Mouse (Mus musculus) liver, postnatal 0 days (tissue): ENCODE measurements around the gene Lpgat1. TPM values are rescaled to one million over a fixed set of nuclear protein-coding genes. Genes with fewer than 3 reads are reported as not detected.

ENCODE experiments used
- ATAC-seq: fragments of 200-750 bp; cut with Nextera tagmentation; 2 replicates; pipeline ENCODE4 v1.8.0; 2017; ENCODE audit warnings: mild to moderate bottlenecking, moderate library complexity
- DNase-seq: peaks from one replicate; pipeline ENCODE4 v3.0.0-alpha.2; 2016
- H3K27ac ChIP-seq: fragments of 300-500 bp; sonication (generic); 2 replicates; pipeline ENCODE4 v1.5.1; 2014; ENCODE audit warnings: antibody characterized with exemption, moderate library complexity, mild to moderate bottlenecking, low read depth
- H3K27me3 ChIP-seq: fragments of 300-500 bp; sonication (generic); 2 replicates; pipeline ENCODE4 v1.6.1; 2014; ENCODE audit warnings: low read length, control low read depth, mixed read lengths; ENCODE audit not compliant: insufficient read depth
- H3K36me3 ChIP-seq: fragments of 300-500 bp; sonication (generic); replicated peaks from 2 replicates; pipeline ENCODE4 v1.6.1; 2014; ENCODE audit warnings: mild to moderate bottlenecking, control low read depth, low read length, moderate library complexity, mixed read lengths; ENCODE audit not compliant: insufficient read depth
- H3K4me1 ChIP-seq: fragments of 300-500 bp; sonication (generic); 2 replicates; pipeline ENCODE4 v1.6.1; 2014; ENCODE audit warnings: antibody characterized with exemption, mild to moderate bottlenecking, control low read depth; ENCODE audit not compliant: insufficient read depth
- H3K4me2 ChIP-seq: fragments of 300-500 bp; sonication (generic); 2 replicates; pipeline ENCODE4 v1.6.1; 2014; ENCODE audit warnings: low read depth, mild to moderate bottlenecking, low read length, moderate library complexity, mixed read lengths
- H3K4me3 ChIP-seq: fragments of 300-500 bp; sonication (generic); 2 replicates; pipeline ENCODE4 v1.5.1; 2014; ENCODE audit warnings: low read depth, low read length
- H3K9ac ChIP-seq: fragments of 300-500 bp; sonication (generic); replicated peaks from 2 replicates; pipeline ENCODE4 v1.6.1; 2014; ENCODE audit warnings: mild to moderate bottlenecking, moderate library complexity
- H3K9me3 ChIP-seq: fragments of 300-500 bp; sonication (generic); 2 replicates; pipeline ENCODE4 v1.6.1; 2016; ENCODE audit warnings: mild to moderate bottlenecking, control low read depth, low read length, mixed read lengths
- CTCF ChIP-seq: sonication (generic); IDR thresholded peaks from 2 replicates; pipeline ENCODE4 v1.5.1; 2016; ENCODE audit warnings: antibody characterized with exemption, low read depth
- EP300 ChIP-seq: IDR thresholded peaks from 2 replicates; pipeline ENCODE4 v1.6.1; 2016; ENCODE audit warnings: antibody characterized with exemption, low read depth, mild to moderate bottlenecking
- WGBS: fragments of 180-500 bp; shearing (Covaris S2); extraction: QIAGEN DNeasy Blood & Tissue Kit; methylation state at CpG from one replicate; pipeline ENCODE4 v1.1.7; 2014; ENCODE audit not compliant: insufficient replicate concordance; 5-methylcytosine and 5-hydroxymethylcytosine counted together
- polyA plus RNA-seq: library from polyadenylated mRNA; unstranded; fragments of >200 nt; fragmentation: Nextera tagmentation; extraction: Ambion mirVana; gene quantifications from 2 replicates; pipeline ENCODE4 v1.2.1, GENCODE M21; 2015

Gene Lpgat1
- 95.0 and 102 TPM in 2 replicates for polyA plus RNA-seq

GRCm38 (mm10) chr1:191717601-191718498, at the start of gene Lpgat1:
Gene Lpgat1 (plus strand): TSS chr1:191717834.
- peak within 1 kb of the TSS; percentile 75 for H3K4me3 ChIP-seq
- H3K4me2 ChIP-seq, result peak within 1 kb of the TSS; percentile 68
- H3K9me3 ChIP-seq, result no peaks in the 10 kb centered on the region
- ATAC-seq, result peak; percentile 91
- peaks cover 9% of the 10 kb centered on the region; the same call in 1 of the 2 replicates for H3K4me1 ChIP-seq
- peak within 1 kb of the TSS; percentile 89 for H3K9ac ChIP-seq
- peak within 1 kb of the TSS; percentile 96 for H3K27ac ChIP-seq
- DNase-seq, result peak; percentile 86
- WGBS, result under 1% methylated on average over 43 of the region's 113 CpGs
- peaks cover 9% of the 10 kb centered on the region for H3K36me3 ChIP-seq
- TF ChIP-seq CTCF (no peak), EP300 (no peak)
- peaks cover 3% of the 10 kb centered on the region; the same call in 1 of the 2 replicates for H3K27me3 ChIP-seq

GRCm38 (mm10) chr1:191668030-191668429, 49.6 kb upstream of the Lpgat1 start:
- Histone ChIP-seq H3K36me3 (no peaks in the 10 kb centered on the region), H3K4me3 (no peak overlapping the region), H3K4me2 (no peak overlapping the region), H3K27me3 (no peaks in the 10 kb centered on the region), H3K9ac (no peak overlapping the region), H3K4me1 (peaks cover 3% of the 10 kb centered on the region; the same call in 1 of the 2 replicates), H3K27ac (no peak overlapping the region), H3K9me3 (no peaks in the 10 kb centered on the region)
- ATAC-seq (no peak), DNase-seq (no peak)
- TF ChIP-seq EP300 (no peak), CTCF (no peak)
- WGBS, result 55% methylated on average over 9 of the region's 9 CpGs

GRCm38 (mm10) chr1:191674071-191674470, 43.6 kb upstream of the Lpgat1 start:
- WGBS, result 73% methylated on average over 5 of the region's 5 CpGs
- Histone ChIP-seq H3K27ac (no peak overlapping the region), H3K27me3 (no peaks in the 10 kb centered on the region), H3K36me3 (no peaks in the 10 kb centered on the region), H3K4me3 (no peak overlapping the region), H3K9me3 (no peaks in the 10 kb centered on the region), H3K9ac (no peak overlapping the region), H3K4me1 (no peaks in the 10 kb centered on the region), H3K4me2 (no peak overlapping the region)
- TF ChIP-seq CTCF, result no peak
- no peak for TF ChIP-seq EP300
- DNase-seq, result no peak
- ATAC-seq, result no peak

- H3K36me3 ChIP-seq, result no peaks in the 10 kb centered on the region
- WGBS, result 59% methylated on average over 2 of the region's 2 CpGs
- H3K27me3 ChIP-seq, result no peaks in the 10 kb centered on the region
- no peak overlapping the region for H3K4me2 ChIP-seq
- peaks cover 6% of the 10 kb centered on the region for H3K9me3 ChIP-seq
- no peak overlapping the region for H3K4me3 ChIP-seq
- TF ChIP-seq CTCF (no peak), EP300 (no peak)
- H3K9ac ChIP-seq, result no peak overlapping the region
- no peak for ATAC-seq
- no peaks in the 10 kb centered on the region for H3K4me1 ChIP-seq
- H3K27ac ChIP-seq, result no peak overlapping the region
- no peak for DNase-seq
These were observed 36.0 kb upstream of the Lpgat1 start for GRCm38 (mm10) chr1:191681633-191682032.

- Histone ChIP-seq H3K9me3 (peaks cover 6% of the 10 kb centered on the region), H3K4me3 (no peak overlapping the region), H3K27ac (peak overlapping the region; percentile 16; the same call in 1 of the 2 replicates), H3K9ac (no peak overlapping the region), H3K36me3 (no peaks in the 10 kb centered on the region), H3K4me1 (peaks cover 12% of the 10 kb centered on the region), H3K27me3 (no peaks in the 10 kb centered on the region), H3K4me2 (no peak overlapping the region)
- WGBS, result 67% methylated on average over 7 of the region's 7 CpGs
- peak; percentile 39 for DNase-seq
- peak; percentile 51 for ATAC-seq
- TF ChIP-seq EP300 (peak; percentile 23; the same call in 1 of the 2 replicates), CTCF (no peak)
These were observed 30.1 kb upstream of the Lpgat1 start for GRCm38 (mm10) chr1:191687531-191687930.

- ATAC-seq (peak; percentile 95), DNase-seq (peak; percentile 67)
- Histone ChIP-seq H3K36me3 (no peaks in the 10 kb centered on the region), H3K27me3 (no peaks in the 10 kb centered on the region), H3K9ac (no peak overlapping the region), H3K9me3 (no peaks in the 10 kb centered on the region), H3K27ac (peak overlapping the region; percentile 66; the same call in 1 of the 2 replicates), H3K4me3 (no peak overlapping the region), H3K4me2 (peak overlapping the region; percentile 36; the same call in 1 of the 2 replicates), H3K4me1 (peaks cover 7% of the 10 kb centered on the region; the same call in 1 of the 2 replicates)
- WGBS, result 52% methylated on average over 4 of the region's 4 CpGs
- no peak; the same call in 1 of the 2 replicates for TF ChIP-seq EP300
- no peak for TF ChIP-seq CTCF
These were observed 24.4 kb upstream of the Lpgat1 start for GRCm38 (mm10) chr1:191693231-191693630.
